Mouse (Mus musculus) CD8-positive naive resting alpha-beta T cell, adult 2 months (primary cell): ENCODE measurements around the gene Rps2.

ENCODE experiments used
- DNase-seq, 2 experiments: peaks; one replicate each; pipeline ENCODE4 v3.0.0; 2022; ENCODE audit warnings: low read depth in 2 of 2, low spot score in 2 of 2

Gene Rps2

DNA sequence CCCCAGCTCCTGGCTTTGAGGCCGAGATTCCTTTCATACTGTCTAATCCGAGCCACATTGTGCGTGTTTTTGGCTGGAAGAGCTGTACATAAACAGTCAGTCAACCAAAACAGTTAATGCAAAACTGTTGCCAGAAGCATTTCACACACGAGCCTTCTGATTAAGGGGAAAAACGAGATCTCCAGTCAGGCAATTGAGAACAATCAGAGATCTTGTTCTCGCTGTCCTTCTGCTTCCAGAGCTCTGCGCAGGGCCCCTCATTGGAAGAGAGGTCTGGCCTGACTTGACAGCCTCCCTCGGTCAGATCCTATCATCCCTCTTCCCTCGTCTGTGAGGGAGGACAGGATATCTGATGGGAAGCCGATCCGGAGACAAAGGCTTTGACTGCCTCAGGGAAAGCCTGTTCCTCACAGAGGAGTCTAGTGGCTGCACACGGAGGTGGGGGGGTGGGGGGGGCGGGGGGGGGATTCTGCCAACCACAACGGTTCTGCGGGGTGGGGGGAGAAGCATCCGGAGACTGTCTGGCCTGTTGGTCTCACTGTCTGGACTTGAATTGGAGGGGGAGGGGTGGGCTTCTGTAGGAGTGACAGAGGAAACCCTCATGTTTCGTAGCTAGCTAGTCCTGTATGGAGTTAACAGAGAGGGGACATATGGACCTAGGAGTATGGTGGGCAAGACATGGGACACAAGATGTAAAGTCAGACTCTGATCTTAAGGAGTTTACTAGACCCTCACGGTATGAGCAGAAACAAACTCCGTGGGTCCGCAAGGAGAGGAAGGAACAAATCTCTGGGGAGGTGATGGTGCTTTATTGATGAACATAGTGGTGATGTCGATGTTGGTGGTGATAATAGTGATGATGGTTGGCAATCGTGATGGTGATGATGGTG is 47.3 kb downstream of the Rps2 start:
- no peak for DNase-seq

DNA sequence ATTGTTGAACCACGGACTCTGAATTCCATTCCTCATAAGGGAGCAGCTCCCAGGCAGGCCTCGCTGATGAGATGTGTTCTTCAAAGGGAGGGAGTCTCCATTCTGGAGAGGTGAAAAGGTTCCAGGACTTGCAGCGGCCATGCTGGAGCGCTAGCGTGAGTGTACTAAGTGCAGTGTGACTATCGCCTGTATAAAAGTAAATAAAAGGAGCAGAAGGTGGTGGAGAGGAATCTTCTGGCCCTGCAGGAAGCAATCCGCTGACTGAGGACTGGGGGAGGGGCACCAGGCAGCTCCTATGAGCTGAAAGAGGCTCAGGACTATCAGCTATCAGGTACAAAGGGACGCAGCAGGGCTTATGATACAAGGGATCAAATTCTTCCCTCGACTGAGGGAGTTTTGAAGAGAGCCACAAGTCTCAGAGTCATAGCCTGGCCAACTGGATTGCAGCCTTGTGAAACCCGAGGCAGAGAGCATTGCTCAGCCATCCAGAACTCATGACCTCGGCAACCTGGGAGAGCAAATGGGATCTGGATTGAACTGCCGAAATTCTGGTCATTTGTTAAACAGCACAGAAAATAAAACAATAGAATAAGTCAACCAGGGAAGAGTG is 48.5 kb downstream of the Rps2 start:
- no peak for DNase-seq

DNA sequence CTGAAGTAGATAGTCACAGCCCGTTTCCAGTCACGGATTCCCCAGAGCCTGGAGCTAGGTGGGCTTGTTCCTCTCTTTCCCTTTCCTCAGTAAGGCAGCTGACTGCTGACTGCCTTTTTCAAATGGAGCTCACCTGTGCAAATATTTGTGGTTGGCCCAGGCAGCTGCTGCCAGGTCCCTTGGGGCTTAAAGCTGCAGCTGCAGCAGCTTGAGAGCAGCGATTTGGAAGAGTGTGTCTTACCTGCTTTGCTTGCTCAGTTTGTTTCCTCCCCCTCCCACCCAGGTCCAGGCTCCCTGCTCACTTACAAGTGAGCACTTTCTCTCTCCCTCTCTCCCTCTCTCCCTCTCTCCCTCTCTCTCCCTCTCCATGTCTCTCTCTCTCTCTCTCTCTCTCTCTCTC is 51.2 kb downstream of the Rps2 start:
- no peak for DNase-seq
